Mouse (Mus musculus): ENCODE data around the gene Hectd4. TPM values are rescaled to one million over a fixed set of nuclear protein-coding genes. Genes with fewer than 3 reads are reported as not detected.

Hectd4 gene
- polyA plus RNA-seq, 1 experiment from 2014 or later = 35.4 TPM

GRCm38 (mm10) chr5:121392667-121393380 is 172.8 kb downstream of the Hectd4 start:
- Histone ChIP-seq H3K9me3 (ENCODE audit: control insufficient read depth, low read length) (no peaks in the 10 kb centered on the region), H3K27me3 (ENCODE audit: control insufficient read depth, insufficient read depth, low read length) (no peaks in the 10 kb centered on the region), H3K4me2 (ENCODE audit: low read length) (no peak overlapping the region), H3K9ac (replicated peaks; ENCODE audit: low read length) (no peak overlapping the region), H3K4me1 (ENCODE audit: control insufficient read depth, insufficient read depth, low read length) (0 out of 2 replicates have a peak, but pooled peaks cover 2% of the 10 kb centered on the region), H3K36me3 (ENCODE audit: control insufficient read depth, insufficient read depth, low read length) (no peaks in the 10 kb centered on the region), H3K4me3 (replicated peaks; ENCODE audit: low read depth, low read length) (no peak overlapping the region), H3K27ac (replicated peaks; ENCODE audit: low read depth, low read length) (no peak overlapping the region)
- peak; percentile 85 for DNase-seq
- WGBS = 58% methylated on average over 16 of the region's 16 CpGs
- no peak for ATAC-seq (ENCODE audit: low FRiP score, low TSS enrichment)

- 78% methylated on average over 3 of the region's 3 CpGs for whole genome bisulfite sequencing
- no peak for ATAC-seq (ENCODE audit: low FRiP score, low TSS enrichment)
Measured at GRCm38 (mm10) chr5:121393402-121393801, 173.4 kb downstream of the Hectd4 start.

GRCm38 (mm10) chr5:121395621-121396020 is 175.6 kb downstream of the Hectd4 start:
- H3K4me1 ChIP-seq (ENCODE audit: control insufficient read depth, insufficient read depth, low read length) = peaks cover 8% of the 10 kb centered on the region
- H3K27ac ChIP-seq (replicated peaks; ENCODE audit: low read depth, low read length) = no peak overlapping the region
- ATAC-seq (ENCODE audit: low FRiP score, low TSS enrichment) (no peak), DNase-seq (no peak)
- peaks cover 3% of the 10 kb centered on the region; the same call in 1 of the 2 replicates for H3K36me3 ChIP-seq (ENCODE audit: control insufficient read depth, insufficient read depth, low read length)
- H3K9ac ChIP-seq (replicated peaks; ENCODE audit: low read length) = no peak overlapping the region
- H3K27me3 ChIP-seq (ENCODE audit: control insufficient read depth, insufficient read depth, low read length) = no peaks in the 10 kb centered on the region
- H3K9me3 ChIP-seq (ENCODE audit: control insufficient read depth, low read length) = no peaks in the 10 kb centered on the region
- WGBS = 84% methylated on average over 5 of the region's 5 CpGs
- H3K4me2 ChIP-seq (ENCODE audit: low read length) = no peak overlapping the region
- no peak overlapping the region for H3K4me3 ChIP-seq (replicated peaks; ENCODE audit: low read depth, low read length)

More at GRCm38 (mm10) chr5:121393402-121393801, 173.4 kb downstream of the Hectd4 start:
- no peak for DNase-seq
- Histone ChIP-seq H3K36me3 (ENCODE audit: control insufficient read depth, insufficient read depth, low read length) (no peaks in the 10 kb centered on the region), H3K9ac (replicated peaks; ENCODE audit: low read length) (no peak overlapping the region), H3K4me1 (ENCODE audit: control insufficient read depth, insufficient read depth, low read length) (0 out of 2 replicates have a peak, but pooled peaks cover 2% of the 10 kb centered on the region), H3K4me2 (ENCODE audit: low read length) (no peak overlapping the region), H3K27ac (replicated peaks; ENCODE audit: low read depth, low read length) (no peak overlapping the region), H3K9me3 (ENCODE audit: control insufficient read depth, low read length) (no peaks in the 10 kb centered on the region), H3K4me3 (replicated peaks; ENCODE audit: low read depth, low read length) (no peak overlapping the region), H3K27me3 (ENCODE audit: control insufficient read depth, insufficient read depth, low read length) (no peaks in the 10 kb centered on the region)

- Histone ChIP-seq H3K4me1 (ENCODE audit: control insufficient read depth, insufficient read depth, low read length) (peaks cover 8% of the 10 kb centered on the region), H3K4me2 (ENCODE audit: low read length) (peak within 1 kb of the TSS; percentile 90), H3K36me3 (ENCODE audit: control insufficient read depth, insufficient read depth, low read length) (peaks cover 6% of the 10 kb centered on the region; the same call in 1 of the 2 replicates), H3K27ac (replicated peaks; ENCODE audit: low read depth, low read length) (peak within 1 kb of the TSS; percentile 68), H3K4me3 (replicated peaks; ENCODE audit: low read depth, low read length) (peak within 1 kb of the TSS; percentile 96), H3K9ac (replicated peaks; ENCODE audit: low read length) (peak within 1 kb of the TSS; percentile 78), H3K27me3 (ENCODE audit: control insufficient read depth, insufficient read depth, low read length) (no peaks in the 10 kb centered on the region), H3K9me3 (ENCODE audit: control insufficient read depth, low read length) (no peaks in the 10 kb centered on the region)
- 9% methylated on average over 53 of the region's 53 CpGs for WGBS
- DNase-seq (peak; percentile 100), ATAC-seq (ENCODE audit: low FRiP score, low TSS enrichment) (peak; percentile 95)
Measured at GRCm38 (mm10) chr5:121397187-121398145, 177.4 kb downstream of the Hectd4 start, which contains the start of gene Naa25. Gene Naa25 (plus strand): TSS chr5:121397936.

- DNase-seq = peak; percentile 56
- peak overlapping the region; percentile 90 for H3K4me2 ChIP-seq (ENCODE audit: low read length)
- peak overlapping the region; percentile 52 for H3K27ac ChIP-seq (replicated peaks; ENCODE audit: low read depth, low read length)
Measured at GRCm38 (mm10) chr5:121398146-121398964, 178.3 kb downstream of the Hectd4 start.

GRCm38 (mm10) chr5:121398965-121399462 is 179.0 kb downstream of the Hectd4 start:
- no peak overlapping the region for H3K27ac ChIP-seq (replicated peaks; ENCODE audit: low read depth, low read length)
- H3K9me3 ChIP-seq (ENCODE audit: control insufficient read depth, low read length) = no peaks in the 10 kb centered on the region
- DNase-seq (no peak), ATAC-seq (ENCODE audit: low FRiP score, low TSS enrichment) (no peak)
- H3K9ac ChIP-seq (replicated peaks; ENCODE audit: low read length) = peak overlapping the region; percentile 78
- H3K27me3 ChIP-seq (ENCODE audit: control insufficient read depth, insufficient read depth, low read length) = no peaks in the 10 kb centered on the region
- peaks cover 8% of the 10 kb centered on the region for H3K4me1 ChIP-seq (ENCODE audit: control insufficient read depth, insufficient read depth, low read length)
- peak overlapping the region; percentile 96 for H3K4me3 ChIP-seq (replicated peaks; ENCODE audit: low read depth, low read length)
- peak overlapping the region; percentile 90 for H3K4me2 ChIP-seq (ENCODE audit: low read length)
- 68% methylated on average over 9 of the region's 9 CpGs for WGBS
- H3K36me3 ChIP-seq (ENCODE audit: control insufficient read depth, insufficient read depth, low read length) = peaks cover 12% of the 10 kb centered on the region; the same call in 1 of the 2 replicates

More at GRCm38 (mm10) chr5:121398146-121398964, 178.3 kb downstream of the Hectd4 start:
- peak overlapping the region; percentile 78 for H3K9ac ChIP-seq (replicated peaks; ENCODE audit: low read length)
- peak; percentile 81 for ATAC-seq (ENCODE audit: low FRiP score, low TSS enrichment)
- H3K4me1 ChIP-seq (ENCODE audit: control insufficient read depth, insufficient read depth, low read length) = peaks cover 8% of the 10 kb centered on the region
- H3K36me3 ChIP-seq (ENCODE audit: control insufficient read depth, insufficient read depth, low read length) = peaks cover 12% of the 10 kb centered on the region; the same call in 1 of the 2 replicates
- WGBS = under 1% methylated on average over 66 of the region's 67 CpGs
- no peaks in the 10 kb centered on the region for H3K27me3 ChIP-seq (ENCODE audit: control insufficient read depth, insufficient read depth, low read length)
- peak overlapping the region; percentile 96 for H3K4me3 ChIP-seq (replicated peaks; ENCODE audit: low read depth, low read length)
- H3K9me3 ChIP-seq (ENCODE audit: control insufficient read depth, low read length) = no peaks in the 10 kb centered on the region

GRCm38 (mm10) chr5:121399540-121399939 is 179.5 kb downstream of the Hectd4 start:
- Histone ChIP-seq H3K4me1 (ENCODE audit: control insufficient read depth, insufficient read depth, low read length) (peaks cover 8% of the 10 kb centered on the region), H3K27ac (replicated peaks; ENCODE audit: low read depth, low read length) (no peak overlapping the region), H3K36me3 (ENCODE audit: control insufficient read depth, insufficient read depth, low read length) (peaks cover 12% of the 10 kb centered on the region; the same call in 1 of the 2 replicates), H3K9ac (replicated peaks; ENCODE audit: low read length) (no peak overlapping the region), H3K9me3 (ENCODE audit: control insufficient read depth, low read length) (no peaks in the 10 kb centered on the region), H3K4me3 (replicated peaks; ENCODE audit: low read depth, low read length) (0 out of 2 replicates have a peak overlapping the region, but pooled peaks have one; percentile 96), H3K4me2 (ENCODE audit: low read length) (peak overlapping the region; percentile 90; the same call in 1 of the 2 replicates), H3K27me3 (ENCODE audit: control insufficient read depth, insufficient read depth, low read length) (no peaks in the 10 kb centered on the region)
- no peak for DNase-seq
- ATAC-seq (ENCODE audit: low FRiP score, low TSS enrichment) = no peak
- WGBS = 91% methylated on average over 5 of the region's 5 CpGs
